Mouse (Mus musculus) forebrain, embryonic 11.5 days (tissue): ENCODE results near the gene Asb5. TPM values are rescaled to one million over a fixed set of nuclear protein-coding genes. Genes with fewer than 3 reads are reported as not detected.
"Not testable (repeated sequence)": the region's sequence is repeated elsewhere in the genome, so short reads cannot be mapped to it uniquely, and the experiment has no call there.

Experiments used
- ATAC-seq: fragments of 200-750 bp; cut with Nextera tagmentation; replicated peaks from 2 replicates; pipeline ENCODE4 v1.8.0; 2017; ENCODE audit warnings: moderate TSS enrichment; ENCODE audit not compliant: low FRiP score
- DNase-seq: peaks from one replicate; pipeline ENCODE4 v3.0.0-alpha.2; 2017; ENCODE audit warnings: low spot score
- H3K27ac ChIP-seq: fragments of 300-500 bp; sonication (generic); 2 replicates; pipeline ENCODE4 v1.5.1; 2014; ENCODE audit warnings: low read depth, low read length
- H3K27me3 ChIP-seq: fragments of 300-500 bp; sonication (generic); 2 replicates; pipeline ENCODE4 v1.6.1; 2014; ENCODE audit warnings: mild to moderate bottlenecking, low read length, mixed read lengths; ENCODE audit not compliant: control insufficient read depth, insufficient read depth
- H3K36me3 ChIP-seq: fragments of 300-500 bp; sonication (generic); 2 replicates; pipeline ENCODE4 v1.6.1; 2014; ENCODE audit warnings: mild to moderate bottlenecking, low read length, moderate library complexity, mixed read lengths; ENCODE audit not compliant: control insufficient read depth, insufficient read depth
- H3K4me1 ChIP-seq: fragments of 300-500 bp; sonication (generic); replicated peaks from 2 replicates; pipeline ENCODE4 v1.6.1; 2014; ENCODE audit warnings: low read length, mixed read lengths; ENCODE audit not compliant: control insufficient read depth, insufficient read depth
- H3K4me2 ChIP-seq: fragments of 300-500 bp; sonication (generic); 2 replicates; pipeline ENCODE4 v1.6.1; 2014; ENCODE audit warnings: low read depth, mild to moderate bottlenecking, low read length, moderate library complexity, mixed read lengths; ENCODE audit not compliant: severe bottlenecking
- H3K4me3 ChIP-seq: fragments of 300-500 bp; sonication (generic); 2 replicates; pipeline ENCODE4 v1.5.1; 2014; ENCODE audit warnings: low read depth, low read length
- H3K9ac ChIP-seq: fragments of 300-500 bp; sonication (generic); 2 replicates; pipeline ENCODE4 v1.6.1; 2014; ENCODE audit warnings: low read length
- H3K9me3 ChIP-seq: fragments of 300-500 bp; sonication (generic); 2 replicates; pipeline ENCODE4 v1.6.1; 2016; ENCODE audit warnings: low read length, mixed read lengths; ENCODE audit not compliant: control insufficient read depth
- WGBS: fragments of 180-500 bp; shearing (Covaris S2); extraction: QIAGEN DNeasy Blood & Tissue Kit; methylation state at CpG from one replicate; pipeline ENCODE4 v1.1.7; 2014; 5-methylcytosine and 5-hydroxymethylcytosine counted together
- polyA plus RNA-seq: library from polyadenylated mRNA; unstranded; fragments of >200 nt; fragmentation: Nextera tagmentation; extraction: Ambion mirVana; gene quantifications from 2 replicates; pipeline ENCODE4 v1.2.1, GENCODE M21; 2014

Gene Asb5
- polyA plus RNA-seq, 1 experiment from 2014 or later, result 4.2 TPM

- Histone ChIP-seq H3K36me3 (no peaks in the 10 kb centered on the region), H3K27ac (no peak overlapping the region), H3K4me1 (no peaks in the 10 kb centered on the region), H3K27me3 (no peaks in the 10 kb centered on the region), H3K9ac (no peak overlapping the region), H3K4me3 (no peak overlapping the region), H3K4me2 (no peak overlapping the region), H3K9me3 (no peaks in the 10 kb centered on the region)
- DNase-seq (no peak), ATAC-seq (no peak)
- 85% methylated on average over 2 of the region's 2 CpGs for WGBS
Measured at GRCm38 (mm10) chr8:54505060-54505459, 24.3 kb upstream of the Asb5 start.

GRCm38 (mm10) chr8:54507428-54508095 lies 21.8 kb upstream of the Asb5 start:
- ATAC-seq, result peak; percentile 77
- Histone ChIP-seq H3K4me3 (no peak overlapping the region), H3K9me3 (no peaks in the 10 kb centered on the region), H3K27me3 (no peaks in the 10 kb centered on the region), H3K4me2 (no peak overlapping the region), H3K9ac (no peak overlapping the region), H3K4me1 (no peaks in the 10 kb centered on the region), H3K27ac (no peak overlapping the region), H3K36me3 (no peaks in the 10 kb centered on the region)
- 35% methylated on average over 6 of the region's 6 CpGs for WGBS
- DNase-seq, result peak; percentile 79

GRCm38 (mm10) chr8:54508096-54508456 lies 21.3 kb upstream of the Asb5 start:
- Histone ChIP-seq H3K27ac (no peak overlapping the region), H3K4me3 (no peak overlapping the region), H3K9ac (no peak overlapping the region), H3K9me3 (no peaks in the 10 kb centered on the region), H3K27me3 (no peaks in the 10 kb centered on the region), H3K36me3 (no peaks in the 10 kb centered on the region), H3K4me1 (no peaks in the 10 kb centered on the region), H3K4me2 (no peak overlapping the region)
- 17% methylated on average over 1 of the region's 1 CpGs for WGBS
- no peak for DNase-seq
- peak; percentile 37; the same call in 1 of the 2 replicates for ATAC-seq

- Histone ChIP-seq H3K4me3 (peak overlapping the region; percentile 24), H3K9ac (no peak overlapping the region), H3K4me1 (no peaks in the 10 kb centered on the region), H3K4me2 (peak overlapping the region; percentile 35), H3K27ac (no peak overlapping the region), H3K27me3 (no peaks in the 10 kb centered on the region), H3K36me3 (no peaks in the 10 kb centered on the region), H3K9me3 (no peaks in the 10 kb centered on the region)
- WGBS, result 7% methylated on average over 7 of the region's 11 CpGs
- DNase-seq (no peak), ATAC-seq (peak; percentile 31)
Measured at GRCm38 (mm10) chr8:54508814-54509213, 20.6 kb upstream of the Asb5 start.

- H3K4me1 ChIP-seq, result no peaks in the 10 kb centered on the region
- H3K27ac ChIP-seq, result no peak overlapping the region
- no peaks in the 10 kb centered on the region for H3K36me3 ChIP-seq
- H3K9me3 ChIP-seq, result no peaks in the 10 kb centered on the region
- H3K27me3 ChIP-seq, result no peaks in the 10 kb centered on the region
- H3K4me3 ChIP-seq, result peak overlapping the region; percentile 24
- ATAC-seq (peak; percentile 76), DNase-seq (no peak)
- H3K4me2 ChIP-seq, result peak overlapping the region; percentile 35
- 3% methylated on average over 10 of the region's 10 CpGs for WGBS
- no peak overlapping the region for H3K9ac ChIP-seq
Measured at GRCm38 (mm10) chr8:54509221-54509721, 20.1 kb upstream of the Asb5 start.

GRCm38 (mm10) chr8:54511791-54512190 lies 17.6 kb upstream of the Asb5 start:
- Histone ChIP-seq H3K4me2 (no peak overlapping the region), H3K9ac (no peak overlapping the region), H3K9me3 (no peaks in the 10 kb centered on the region), H3K27me3 (no peaks in the 10 kb centered on the region), H3K36me3 (no peaks in the 10 kb centered on the region), H3K27ac (no peak overlapping the region), H3K4me1 (no peaks in the 10 kb centered on the region), H3K4me3 (no peak overlapping the region)
- no peak for DNase-seq
- WGBS, result 83% methylated on average over 3 of the region's 3 CpGs
- no peak for ATAC-seq

- not testable (repeated sequence) for H3K27ac ChIP-seq, H3K4me2 ChIP-seq, H3K36me3 ChIP-seq, H3K4me1 ChIP-seq, H3K9me3 ChIP-seq, H3K27me3 ChIP-seq, H3K9ac ChIP-seq, DNase-seq, H3K4me3 ChIP-seq, ATAC-seq
- 84% methylated on average over 4 of the region's 5 CpGs for WGBS
Measured at GRCm38 (mm10) chr8:54512200-54512599, 17.2 kb upstream of the Asb5 start.

GRCm38 (mm10) chr8:54518756-54519460 lies 10.5 kb upstream of the Asb5 start:
- Histone ChIP-seq H3K27ac (no peak overlapping the region), H3K4me3 (no peak overlapping the region), H3K27me3 (no peaks in the 10 kb centered on the region), H3K36me3 (no peaks in the 10 kb centered on the region; the same call in 1 of the 2 replicates), H3K4me2 (no peak overlapping the region), H3K9me3 (no peaks in the 10 kb centered on the region), H3K4me1 (no peaks in the 10 kb centered on the region), H3K9ac (no peak overlapping the region)
- DNase-seq, result no peak
- WGBS, result 85% methylated on average over 10 of the region's 10 CpGs
- peak; percentile 10; the same call in 1 of the 2 replicates for ATAC-seq
